Mouse (Mus musculus) small intestine, adult 2 months (tissue): ENCODE data around the gene Gm3558. TPM values are rescaled to one million over a fixed set of nuclear protein-coding genes. Genes with fewer than 3 reads are reported as not detected.
A peak's percentile ranks its signal among the peaks of the same experiment; 100 is the strongest.
"Not testable (repeated sequence)": the region's sequence is repeated elsewhere in the genome, so short reads cannot be mapped to it uniquely, and the experiment has no call there.

Experiments
- H3K27ac ChIP-seq: fragments of 200-500 bp; 2 replicates; pipeline ENCODE4 v1.5.1; 2012; ENCODE audit warnings: low read depth, low read length, control low read depth, inconsistent platforms; ENCODE audit not compliant: insufficient read depth
- H3K27me3 ChIP-seq: fragments of 200-500 bp; 2 replicates; pipeline ENCODE4 v1.6.1; 2012; ENCODE audit warnings: mild to moderate bottlenecking, moderate library complexity, low read length, inconsistent platforms; ENCODE audit not compliant: control insufficient read depth, insufficient read depth
- H3K36me3 ChIP-seq: fragments of 200-500 bp; 2 replicates; pipeline ENCODE4 v1.6.1; 2012; ENCODE audit warnings: mild to moderate bottlenecking, low read length, control low read depth, inconsistent platforms; ENCODE audit not compliant: control insufficient read depth, insufficient read depth
- H3K4me1 ChIP-seq: fragments of 200-500 bp; 2 replicates; pipeline ENCODE4 v1.6.1; 2012; ENCODE audit warnings: low read length, inconsistent platforms, mixed read lengths; ENCODE audit not compliant: control insufficient read depth, insufficient read depth, insufficient read length
- H3K4me3 ChIP-seq: fragments of 200-500 bp; 2 replicates; pipeline ENCODE4 v1.5.1; 2012; ENCODE audit warnings: low read depth, mild to moderate bottlenecking, control low read depth, inconsistent platforms, low read length, moderate library complexity
- WGBS: fragments of 180-500 bp; shearing (Covaris S2); methylation state at CpG from one replicate; pipeline ENCODE4 v1.1.7; 2018; 5-methylcytosine and 5-hydroxymethylcytosine counted together
- polyA plus RNA-seq: library from polyadenylated mRNA; depleted of rRNA; stranded (reverse); fragments of >200 nt; gene quantifications from 2 replicates; pipeline ENCODE4 v1.2.3, GENCODE M21; 2012; rRNA removed

The Gm3558 gene
- not detected in 2 replicates for polyA plus RNA-seq

- H3K4me1 ChIP-seq, H3K27me3 ChIP-seq, H3K27ac ChIP-seq, H3K36me3 ChIP-seq: not testable (repeated sequence)
- H3K4me3 ChIP-seq: 0 out of 2 replicates have a peak within 1 kb of the TSS, but pooled peaks have one; percentile 31
- 0% methylated on average over 5 of the region's 34 CpGs for WGBS
Measured at GRCm38 (mm10) chr14:7568382-7568781, at the start of gene Gm3558. Gm3558 (minus strand) TSS chr14:7568566.

GRCm38 (mm10) chr14:7595492-7595891 lies 27.1 kb upstream of the Gm3558 start, which contains the start of gene Gm10338:
Gm10338 (minus strand) TSS chr14:7595592.
- H3K36me3 ChIP-seq, H3K27ac ChIP-seq: not testable (repeated sequence)
- WGBS: no CpG with 5 or more reads among the region's 2 CpGs

GRCm38 (mm10) chr14:7567890-7568289 lies 476 bp downstream of the Gm3558 start:
- 0 out of 2 replicates have a peak overlapping the region, but pooled peaks have one; percentile 31 for H3K4me3 ChIP-seq
- not testable (repeated sequence) for H3K4me1 ChIP-seq, H3K27me3 ChIP-seq, H3K36me3 ChIP-seq, H3K27ac ChIP-seq
- 2% methylated on average over 22 of the region's 27 CpGs for WGBS

More at GRCm38 (mm10) chr14:7595492-7595891, 27.1 kb upstream of the Gm3558 start, which contains the start of gene Gm10338:
- H3K27me3 ChIP-seq, H3K4me3 ChIP-seq, H3K4me1 ChIP-seq: not testable (repeated sequence)

GRCm38 (mm10) chr14:7567266-7567665 lies 1.1 kb downstream of the Gm3558 start:
- H3K27ac ChIP-seq, H3K4me3 ChIP-seq, H3K27me3 ChIP-seq, H3K36me3 ChIP-seq, H3K4me1 ChIP-seq: not testable (repeated sequence)
- 8% methylated on average over 8 of the region's 9 CpGs for WGBS

Other genes starting within 250 kb of the Gm3558 start
- gene Gm5797, start 236.2 kb downstream of the Gm3558 start, polyA plus RNA-seq: not detected in 2 replicates
- not detected in 2 replicates for gene Gm8374, start 203.4 kb downstream of the Gm3558 start, polyA plus RNA-seq
- not detected in 2 replicates for gene Gm3755, start 117.6 kb downstream of the Gm3558 start, polyA plus RNA-seq
- not detected in 2 replicates for gene Gm3752, start 84.8 kb downstream of the Gm3558 start, polyA plus RNA-seq
- not detected in 2 replicates for gene Gm10338, start 27.0 kb upstream of the Gm3558 start, polyA plus RNA-seq
- not detected in 2 replicates for gene Gm10128, start 75.4 kb upstream of the Gm3558 start, polyA plus RNA-seq
- 0.61 TPM in 1 of 2 replicates, not detected in the other for gene Gm26661, start 223.0 kb upstream of the Gm3558 start, polyA plus RNA-seq
- 28.6 and 54.8 TPM in 2 replicates for gene Flnb, start 249.4 kb upstream of the Gm3558 start, polyA plus RNA-seq